Mouse (Mus musculus): ENCODE measurements around the gene Smim14.
"Not testable (repeated sequence)": the region's sequence is repeated elsewhere in the genome, so short reads cannot be mapped to it uniquely, and the experiment has no call there.

DNA sequence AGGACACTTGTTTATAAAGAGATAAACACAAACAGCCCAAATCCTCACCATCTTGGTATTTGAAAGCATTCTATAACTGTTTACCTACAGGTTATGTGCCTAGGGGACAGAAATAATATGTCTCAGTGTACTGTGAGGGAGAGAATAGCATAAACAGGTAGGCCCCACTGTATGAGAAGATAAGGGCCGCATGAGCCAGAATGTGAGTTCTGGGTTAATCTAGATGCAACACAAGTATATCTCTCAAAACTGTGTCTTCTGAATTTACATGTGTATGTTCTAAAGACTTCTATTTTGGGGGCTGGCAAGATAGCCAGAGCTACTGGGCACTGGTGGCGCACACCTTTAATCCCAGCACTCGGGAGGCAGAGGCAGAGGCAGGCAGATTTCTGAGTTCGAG is 60.2 kb downstream of the Smim14 start:
- TF ChIP-seq CTCF (conservative IDR thresholded peaks at IDR 0.05; ENCODE audit: low read length); POU5F1 (IDR thresholded peaks at IDR 0.05; ENCODE audit: borderline replicate concordance, low read length): not testable (repeated sequence)

Data from E14TG2a.4 (cell line).